Mouse (Mus musculus) forebrain, postnatal 0 days (tissue): ENCODE results near the gene Kif3b. TPM values are rescaled to one million over a fixed set of nuclear protein-coding genes. Genes with fewer than 3 reads are reported as not detected.

Experiments
- ATAC-seq: fragments of 200-750 bp; cut with Nextera tagmentation; 2 replicates; pipeline ENCODE4 v1.8.0; 2017; ENCODE audit warnings: mild to moderate bottlenecking, moderate library complexity
- DNase-seq: peaks from one replicate; pipeline ENCODE4 v3.0.0-alpha.2; 2015
- H3K27ac ChIP-seq: fragments of 300-500 bp; sonication (generic); 2 replicates; pipeline ENCODE4 v1.5.1; 2014; ENCODE audit warnings: low read depth, mild to moderate bottlenecking, antibody characterized with exemption, low read length, moderate library complexity, mixed read lengths
- H3K27me3 ChIP-seq: fragments of 300-500 bp; sonication (generic); 2 replicates; pipeline ENCODE4 v1.6.1; 2014; ENCODE audit warnings: mild to moderate bottlenecking, low read length, mixed read lengths; ENCODE audit not compliant: insufficient read depth
- H3K36me3 ChIP-seq: fragments of 300-500 bp; sonication (generic); 2 replicates; pipeline ENCODE4 v1.6.1; 2014; ENCODE audit warnings: mild to moderate bottlenecking, moderate library complexity; ENCODE audit not compliant: insufficient read depth
- H3K4me1 ChIP-seq: fragments of 300-500 bp; sonication (generic); 2 replicates; pipeline ENCODE4 v1.6.1; 2014; ENCODE audit warnings: antibody characterized with exemption; ENCODE audit not compliant: insufficient read depth
- H3K4me2 ChIP-seq: fragments of 300-500 bp; sonication (generic); 2 replicates; pipeline ENCODE4 v1.6.1; 2014; ENCODE audit warnings: low read depth, mild to moderate bottlenecking, moderate library complexity
- H3K4me3 ChIP-seq: fragments of 300-500 bp; sonication (generic); 2 replicates; pipeline ENCODE4 v1.5.1; 2014; ENCODE audit warnings: low read depth, low read length, mixed read lengths
- H3K9ac ChIP-seq: fragments of 300-500 bp; sonication (generic); 2 replicates; pipeline ENCODE4 v1.6.1; 2014; ENCODE audit warnings: mild to moderate bottlenecking
- H3K9me3 ChIP-seq: fragments of 300-500 bp; sonication (generic); 2 replicates; pipeline ENCODE4 v1.6.1; 2016; ENCODE audit warnings: low read length
- CTCF ChIP-seq: sonication (generic); IDR thresholded peaks from 2 replicates; pipeline ENCODE4 v1.5.1; 2016; ENCODE audit warnings: antibody characterized with exemption, control low read depth, low read depth
- WGBS: fragments of 180-500 bp; shearing (Covaris S2); extraction: QIAGEN DNeasy Blood & Tissue Kit; methylation state at CpG from one replicate; pipeline ENCODE4 v1.1.7; 2014; 5-methylcytosine and 5-hydroxymethylcytosine counted together
- polyA plus RNA-seq: library from polyadenylated mRNA; unstranded; fragments of >200 nt; fragmentation: Nextera tagmentation; extraction: Ambion mirVana; gene quantifications from 2 replicates; pipeline ENCODE4 v1.2.1, GENCODE M21; 2015
- total RNA-seq: library from RNA; depleted of rRNA; stranded (reverse); fragments of >200 nt; gene quantifications from 2 replicates; pipeline ENCODE4 v1.2.3, GENCODE M21; 2014

The Kif3b gene
- total and polyA plus RNA-seq, 2 experiments from 2014 or later, result 20.6 to 62.5 TPM

- 86% methylated on average over 4 of the region's 4 CpGs for WGBS
- Histone ChIP-seq H3K4me2 (no peak overlapping the region), H3K36me3 (no peaks in the 10 kb centered on the region), H3K4me1 (no peaks in the 10 kb centered on the region), H3K4me3 (no peak overlapping the region), H3K27ac (no peak overlapping the region), H3K9ac (no peak overlapping the region), H3K9me3 (no peaks in the 10 kb centered on the region), H3K27me3 (no peaks in the 10 kb centered on the region)
- TF ChIP-seq CTCF, result no peak
- no peak for ATAC-seq
- no peak for DNase-seq
These were observed 7.2 kb downstream of the Kif3b start for GRCm38 (mm10) chr2:153298460-153298859.

DNA sequence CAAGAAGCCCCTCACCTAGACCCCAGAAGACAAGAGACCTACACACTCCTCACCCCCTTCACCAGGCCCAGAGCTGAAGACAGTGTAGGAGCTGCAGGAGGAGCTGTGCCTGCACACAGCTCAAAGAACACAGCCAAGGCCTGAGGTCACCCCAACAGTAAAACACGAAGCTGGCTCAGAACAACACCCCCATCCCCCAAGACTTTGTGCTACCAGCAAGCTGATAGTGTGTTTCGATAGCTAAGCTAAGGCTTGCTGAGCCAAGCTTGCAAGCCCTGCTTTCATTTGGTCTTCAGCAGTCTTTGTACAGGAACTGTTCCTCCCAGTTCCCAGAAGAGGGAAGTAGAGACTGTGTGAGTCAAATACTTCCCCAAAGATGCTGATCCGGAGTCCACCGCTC lies 7.7 kb downstream of the Kif3b start:
- Histone ChIP-seq H3K27ac (no peak overlapping the region), H3K36me3 (no peaks in the 10 kb centered on the region), H3K27me3 (no peaks in the 10 kb centered on the region), H3K9ac (no peak overlapping the region), H3K4me3 (no peak overlapping the region), H3K4me2 (no peak overlapping the region), H3K4me1 (no peaks in the 10 kb centered on the region), H3K9me3 (no peaks in the 10 kb centered on the region)
- no peak; the same call in 1 of the 2 replicates for TF ChIP-seq CTCF
- 81% methylated on average over 4 of the region's 4 CpGs for WGBS
- DNase-seq (no peak), ATAC-seq (0 out of 2 replicates have a peak, but pooled peaks have one; percentile 25)

GRCm38 (mm10) chr2:153301123-153301522 lies 9.9 kb downstream of the Kif3b start:
- no peaks in the 10 kb centered on the region for H3K4me1 ChIP-seq
- no peak overlapping the region for H3K4me2 ChIP-seq
- H3K27me3 ChIP-seq, result no peaks in the 10 kb centered on the region
- no peak for TF ChIP-seq CTCF
- 92% methylated on average over 5 of the region's 5 CpGs for WGBS
- H3K4me3 ChIP-seq, result no peak overlapping the region
- no peak overlapping the region for H3K9ac ChIP-seq
- H3K36me3 ChIP-seq, result no peaks in the 10 kb centered on the region
- ATAC-seq (no peak), DNase-seq (no peak)
- no peaks in the 10 kb centered on the region for H3K9me3 ChIP-seq
- no peak overlapping the region for H3K27ac ChIP-seq

- TF ChIP-seq CTCF, result no peak
- H3K4me2 ChIP-seq, result no peak overlapping the region
- 79% methylated on average over 6 of the region's 6 CpGs for whole genome bisulfite sequencing
- H3K27me3 ChIP-seq, result no peaks in the 10 kb centered on the region
- H3K4me1 ChIP-seq, result no peaks in the 10 kb centered on the region
- DNase-seq (no peak), ATAC-seq (no peak)
- no peak overlapping the region for H3K27ac ChIP-seq
- no peaks in the 10 kb centered on the region for H3K36me3 ChIP-seq
- no peaks in the 10 kb centered on the region for H3K9me3 ChIP-seq
- H3K9ac ChIP-seq, result no peak overlapping the region
- no peak overlapping the region for H3K4me3 ChIP-seq
These were observed 14.0 kb downstream of the Kif3b start for GRCm38 (mm10) chr2:153305240-153305639.

- Histone ChIP-seq H3K27ac (no peak overlapping the region), H3K9me3 (no peaks in the 10 kb centered on the region), H3K4me3 (no peak overlapping the region), H3K4me2 (no peak overlapping the region), H3K27me3 (no peaks in the 10 kb centered on the region), H3K36me3 (no peaks in the 10 kb centered on the region), H3K9ac (no peak overlapping the region), H3K4me1 (no peaks in the 10 kb centered on the region)
- DNase-seq, result no peak
- ATAC-seq, result no peak
- no peak for TF ChIP-seq CTCF
- 89% methylated on average over 7 of the region's 7 CpGs for WGBS
These were observed 17.4 kb downstream of the Kif3b start for GRCm38 (mm10) chr2:153308586-153308985.

- no peak for TF ChIP-seq CTCF
- no peaks in the 10 kb centered on the region for H3K36me3 ChIP-seq
- no peak overlapping the region for H3K27ac ChIP-seq
- no peaks in the 10 kb centered on the region for H3K4me1 ChIP-seq
- ATAC-seq (no peak), DNase-seq (no peak)
- H3K4me3 ChIP-seq, result no peak overlapping the region
- H3K4me2 ChIP-seq, result no peak overlapping the region
- H3K9ac ChIP-seq, result no peak overlapping the region
- H3K9me3 ChIP-seq, result no peaks in the 10 kb centered on the region
- H3K27me3 ChIP-seq, result no peaks in the 10 kb centered on the region
- 82% methylated on average over 8 of the region's 8 CpGs for WGBS
These were observed 17.9 kb downstream of the Kif3b start for GRCm38 (mm10) chr2:153309106-153309505.

DNA sequence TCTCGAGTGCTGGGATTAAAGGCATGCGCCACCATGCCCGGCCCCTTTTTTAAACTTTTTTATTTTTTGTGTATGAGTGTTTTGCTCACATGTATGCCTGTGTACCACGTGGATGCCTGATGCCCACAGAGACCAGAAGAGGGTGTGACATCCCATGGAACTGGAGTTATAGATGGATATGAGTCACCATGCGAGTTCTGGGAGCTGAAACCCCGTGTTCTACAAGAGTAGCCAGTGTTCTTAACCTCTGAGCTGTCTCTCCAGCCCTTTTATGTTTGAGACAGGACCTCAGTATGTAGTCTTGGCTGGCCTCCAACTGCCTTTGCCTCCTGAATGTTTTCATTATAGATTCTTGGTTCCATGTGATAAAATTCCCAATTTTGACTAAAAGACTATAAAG lies 19.0 kb downstream of the Kif3b start:
- H3K4me3 ChIP-seq, result no peak overlapping the region
- no peak overlapping the region for H3K4me2 ChIP-seq
- no peak for ATAC-seq
- no peaks in the 10 kb centered on the region for H3K36me3 ChIP-seq
- no peak for TF ChIP-seq CTCF
- DNase-seq, result no peak
- H3K27ac ChIP-seq, result no peak overlapping the region
- WGBS, result 70% methylated on average over 6 of the region's 6 CpGs
- H3K9me3 ChIP-seq, result no peaks in the 10 kb centered on the region
- no peaks in the 10 kb centered on the region for H3K4me1 ChIP-seq
- H3K27me3 ChIP-seq, result no peaks in the 10 kb centered on the region
- H3K9ac ChIP-seq, result no peak overlapping the region

DNA sequence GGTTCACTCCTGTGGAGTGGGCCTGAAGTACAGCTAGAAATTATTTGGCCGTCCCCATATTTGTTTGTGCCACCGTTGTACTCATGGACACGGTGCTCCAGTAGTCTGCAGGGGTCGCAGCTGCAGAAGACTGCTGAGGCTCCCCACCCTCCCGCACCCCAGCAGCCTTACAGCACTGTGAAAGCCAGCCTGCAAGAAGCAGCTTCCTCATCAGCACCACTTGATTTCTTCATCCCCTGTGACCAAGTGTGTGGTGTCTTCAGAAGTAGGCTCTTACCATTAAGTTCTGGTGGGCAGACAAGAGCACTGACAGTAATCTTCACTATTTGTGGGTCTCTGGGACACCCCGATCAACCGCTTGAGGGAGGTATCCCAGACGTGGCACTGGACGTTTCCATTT lies 21.7 kb downstream of the Kif3b start:
- no peak overlapping the region for H3K27ac ChIP-seq
- H3K9ac ChIP-seq, result no peak overlapping the region
- no peak for DNase-seq
- H3K4me1 ChIP-seq, result no peaks in the 10 kb centered on the region
- peaks cover 19% of the 10 kb centered on the region for H3K36me3 ChIP-seq
- no peaks in the 10 kb centered on the region for H3K27me3 ChIP-seq
- no peak for ATAC-seq
- no peak overlapping the region for H3K4me2 ChIP-seq
- WGBS, result 86% methylated on average over 9 of the region's 9 CpGs
- no peak overlapping the region for H3K4me3 ChIP-seq
- no peak for TF ChIP-seq CTCF
- H3K9me3 ChIP-seq, result no peaks in the 10 kb centered on the region
